Mouse (Mus musculus): Measurements from ENCODE around the gene Actr3b.

DNA sequence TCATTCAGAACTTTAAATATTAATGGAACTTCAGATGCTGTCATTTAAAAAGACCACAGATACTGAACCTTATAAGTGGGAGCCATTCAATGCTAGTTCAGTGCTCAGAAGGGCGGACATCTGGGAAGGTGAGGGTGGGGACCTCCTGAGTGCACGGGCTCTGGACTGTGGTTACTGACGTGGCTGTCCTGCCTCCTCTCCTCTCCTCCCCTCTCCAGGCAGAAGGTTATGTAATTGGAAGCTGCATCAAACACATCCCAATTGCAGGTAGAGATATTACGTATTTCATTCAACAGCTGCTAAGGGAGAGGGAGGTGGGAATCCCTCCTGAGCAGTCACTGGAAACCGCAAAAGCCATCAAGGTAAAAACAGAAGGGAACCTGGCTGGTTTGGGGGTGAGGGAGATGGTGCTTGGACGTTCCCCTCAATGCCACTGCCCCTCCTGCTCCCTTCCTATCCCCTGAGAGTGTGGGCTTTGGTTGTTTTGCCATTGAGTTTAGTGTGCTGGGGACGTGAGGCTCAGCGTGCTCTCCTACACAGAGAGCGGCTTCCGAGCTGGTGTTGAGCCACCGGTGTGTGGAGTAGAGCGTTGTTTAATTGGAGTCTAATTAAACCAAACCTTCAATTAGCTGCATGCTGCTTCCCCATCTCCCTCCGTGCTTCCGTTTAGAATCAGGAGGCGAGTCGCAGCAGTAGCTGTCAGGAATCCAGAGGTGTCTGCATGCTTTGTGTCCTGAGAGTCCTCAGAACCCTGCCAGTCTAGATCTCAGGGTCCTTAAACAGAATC is 69.7 kb downstream of the Actr3b start:
- no peak for TF ChIP-seq CTCF (IDR thresholded peaks at IDR 0.05; ENCODE audit: low read depth)
- TF ChIP-seq EP300 (IDR thresholded peaks at IDR 0.05; ENCODE audit: low read depth), result no peak
